Mouse (Mus musculus) left cerebral cortex, adult 9 months (tissue): Measurements from ENCODE around the gene Slc7a14.

ENCODE experiments used
- DNase-seq, 2 experiments: peaks; one replicate each; pipeline ENCODE4 v3.0.0; 2022; ENCODE audit warnings: low spot score in 2 of 2

Gene Slc7a14

DNA sequence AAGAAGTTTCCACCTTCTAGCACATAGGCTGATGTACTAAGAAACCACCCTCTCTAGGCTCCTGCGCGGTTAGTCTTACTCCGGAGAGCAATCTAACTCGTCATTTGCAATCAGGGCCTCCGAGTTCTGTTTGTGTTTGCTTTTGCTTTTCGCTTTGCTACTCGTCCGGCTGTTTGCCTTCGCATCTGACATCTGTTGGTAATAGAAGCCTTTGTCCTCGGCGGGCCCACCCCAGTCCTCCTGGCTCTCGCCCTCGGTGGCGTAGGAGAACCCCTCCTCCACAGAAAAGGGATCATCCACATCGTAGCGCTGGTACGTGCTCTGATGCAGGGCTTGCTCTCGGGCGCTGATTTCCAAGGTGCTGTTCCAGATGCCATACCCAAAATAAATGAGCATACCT lies 101.2 kb downstream of the Slc7a14 start:
- peak in 1 of 2 experiments; percentile 50 for DNase-seq

DNA sequence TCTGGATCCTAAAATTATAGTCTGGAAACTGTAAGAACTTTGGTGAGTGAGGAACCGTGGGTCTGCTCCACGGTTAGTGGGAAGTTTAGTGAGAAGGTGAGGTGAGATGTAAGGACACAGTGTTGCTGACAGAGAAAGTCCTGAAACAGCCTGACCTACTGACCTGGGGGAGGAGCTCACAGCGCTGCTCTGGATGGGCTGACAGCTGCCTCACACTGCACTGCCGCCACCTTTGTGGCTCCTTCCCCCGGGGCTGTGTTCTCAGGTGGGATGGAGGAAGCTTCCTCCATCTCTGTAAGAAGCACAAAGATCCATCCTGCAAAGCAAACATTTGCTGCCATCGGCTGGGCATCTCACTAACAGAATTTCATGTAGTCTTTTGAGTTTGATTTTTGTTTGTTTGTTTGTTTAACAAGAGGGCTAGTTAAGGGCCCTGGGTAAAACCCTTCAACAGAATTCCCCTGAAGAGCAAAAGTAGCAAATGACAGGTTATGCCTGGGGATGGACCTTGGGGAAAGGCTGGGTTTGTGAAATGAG lies 101.7 kb downstream of the Slc7a14 start:
- DNase-seq: no peak

DNA sequence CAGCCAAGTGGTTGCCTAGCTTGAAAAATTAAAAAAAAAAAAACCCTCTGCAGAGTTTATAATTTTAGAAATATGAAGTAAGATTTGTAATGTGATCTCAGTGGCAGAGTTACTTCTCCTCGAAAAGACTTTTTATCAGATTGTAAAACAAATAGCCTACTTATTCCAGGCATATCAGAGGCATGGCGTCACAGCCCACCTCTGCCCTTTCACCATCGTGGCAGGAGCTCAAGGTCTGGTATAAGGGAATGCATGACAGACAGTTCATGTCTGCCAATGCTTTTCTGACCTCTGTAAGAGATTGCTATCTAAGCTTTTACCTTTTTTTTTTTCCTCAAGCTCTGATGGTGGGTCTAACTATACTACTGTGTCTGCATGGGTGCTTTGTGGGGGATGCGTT lies 102.1 kb downstream of the Slc7a14 start:
- no peak for DNase-seq

DNA sequence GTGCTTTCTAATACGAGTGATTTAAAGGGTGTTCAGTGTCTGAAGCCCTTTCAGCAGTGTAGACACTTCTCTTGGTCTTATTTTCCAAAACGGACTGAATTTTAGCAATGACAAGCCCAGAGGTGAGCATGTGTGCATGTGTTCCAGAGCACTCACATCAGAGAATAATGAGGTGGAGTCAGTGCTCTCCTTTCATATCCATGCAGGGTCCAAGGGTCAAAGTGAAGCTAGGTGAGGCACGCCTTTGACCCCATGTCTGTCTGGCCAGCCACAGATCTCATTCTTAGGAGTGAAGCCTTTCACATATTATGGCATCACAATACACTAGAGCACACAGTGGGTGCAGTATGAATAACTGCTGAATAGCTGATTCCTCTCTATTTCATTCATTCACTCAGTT lies 105.0 kb downstream of the Slc7a14 start:
- no peak for DNase-seq

DNA sequence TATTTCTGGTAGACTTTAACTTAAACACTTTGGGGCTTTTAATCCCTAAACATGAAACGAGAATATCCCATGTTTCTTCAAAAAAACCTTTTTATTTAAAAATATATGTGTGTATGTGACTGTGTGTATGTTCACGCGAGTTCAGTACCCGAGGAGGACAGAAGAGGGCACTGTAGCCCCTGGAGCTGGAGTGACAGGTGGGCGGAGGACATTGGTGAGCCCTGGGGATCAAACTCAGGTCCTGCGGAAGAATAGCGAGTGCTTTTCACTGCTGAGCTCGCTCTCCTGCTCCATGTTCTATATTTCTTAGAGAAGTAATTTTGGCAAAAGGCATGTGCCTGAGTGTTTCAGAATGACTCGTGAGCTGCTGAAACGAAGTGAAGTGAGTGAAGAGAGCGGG lies 106.2 kb downstream of the Slc7a14 start:
- DNase-seq: no peak

DNA sequence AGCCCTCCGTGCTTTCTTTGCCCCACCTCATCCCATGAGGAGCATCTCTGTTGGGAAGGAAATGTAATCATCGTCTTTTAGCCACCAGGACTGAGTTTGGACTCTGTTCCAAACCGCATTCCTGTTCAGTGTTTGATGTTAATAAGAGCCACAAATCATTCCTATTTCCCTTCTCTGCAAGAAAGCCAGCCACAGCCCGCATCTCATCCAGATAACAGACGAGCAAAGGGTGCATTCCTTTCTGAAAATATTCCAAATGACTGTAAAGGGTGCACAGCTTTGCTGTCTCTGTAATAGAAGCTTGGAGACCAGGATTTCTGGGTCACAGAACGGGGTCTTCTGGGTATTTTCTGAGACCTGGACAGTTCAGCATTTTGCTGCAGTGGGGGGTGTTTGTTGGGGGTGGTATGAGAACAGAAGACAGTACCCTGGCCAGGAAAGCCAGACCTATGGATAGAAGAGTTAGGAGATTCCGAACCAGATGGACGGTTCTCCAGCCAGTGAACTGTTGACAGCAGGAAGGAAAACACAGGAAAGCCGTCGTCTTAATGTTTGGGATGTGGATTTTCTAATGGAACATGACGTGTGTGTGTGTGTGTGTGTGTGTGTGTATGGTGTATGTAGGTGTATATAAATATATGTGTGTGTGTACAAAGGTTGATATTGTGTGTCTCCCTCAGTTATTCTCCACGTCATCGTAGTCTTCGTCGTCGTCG lies 110.9 kb downstream of the Slc7a14 start:
- no peak for DNase-seq

DNA sequence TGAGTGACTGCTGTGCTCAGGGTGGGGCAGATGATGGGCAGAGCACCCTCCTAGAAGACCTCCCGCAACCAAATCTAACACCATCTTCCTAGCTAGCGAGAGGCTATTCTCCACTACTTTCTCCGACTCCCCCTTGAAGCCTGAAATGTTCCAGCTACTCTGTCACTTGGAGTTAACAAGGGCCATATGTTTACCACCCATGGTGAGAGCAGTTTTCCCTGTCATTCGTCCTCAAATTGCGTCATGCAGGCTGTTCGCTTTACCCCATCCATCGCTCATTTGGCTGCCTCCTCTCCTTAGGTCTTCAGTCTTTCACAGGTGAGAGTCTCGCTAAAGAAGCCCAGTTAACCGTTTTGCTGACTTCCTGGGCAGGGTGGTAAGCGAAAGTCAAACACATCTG lies 118.8 kb downstream of the Slc7a14 start:
- no peak for DNase-seq

DNA sequence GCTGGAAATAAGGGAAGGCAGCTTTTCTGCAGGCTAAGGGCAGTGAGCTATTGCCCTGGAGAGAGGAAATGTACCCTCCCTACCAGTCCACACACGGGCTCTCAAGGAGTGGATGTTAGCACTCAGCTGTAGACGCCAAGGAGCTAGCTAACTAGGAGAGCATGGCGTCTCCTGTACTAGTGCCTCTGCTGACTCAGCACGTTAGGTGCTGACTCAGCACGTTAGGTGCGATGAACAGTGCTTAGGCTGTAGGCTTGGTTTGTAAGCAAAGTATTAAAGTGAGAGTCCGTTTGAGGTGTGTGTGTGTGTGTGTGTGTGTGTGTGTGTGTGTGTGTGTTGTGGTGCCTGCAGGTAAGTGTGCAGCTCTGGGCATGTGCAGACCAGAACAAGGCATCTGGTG lies 119.8 kb downstream of the Slc7a14 start:
- DNase-seq: no peak

DNA sequence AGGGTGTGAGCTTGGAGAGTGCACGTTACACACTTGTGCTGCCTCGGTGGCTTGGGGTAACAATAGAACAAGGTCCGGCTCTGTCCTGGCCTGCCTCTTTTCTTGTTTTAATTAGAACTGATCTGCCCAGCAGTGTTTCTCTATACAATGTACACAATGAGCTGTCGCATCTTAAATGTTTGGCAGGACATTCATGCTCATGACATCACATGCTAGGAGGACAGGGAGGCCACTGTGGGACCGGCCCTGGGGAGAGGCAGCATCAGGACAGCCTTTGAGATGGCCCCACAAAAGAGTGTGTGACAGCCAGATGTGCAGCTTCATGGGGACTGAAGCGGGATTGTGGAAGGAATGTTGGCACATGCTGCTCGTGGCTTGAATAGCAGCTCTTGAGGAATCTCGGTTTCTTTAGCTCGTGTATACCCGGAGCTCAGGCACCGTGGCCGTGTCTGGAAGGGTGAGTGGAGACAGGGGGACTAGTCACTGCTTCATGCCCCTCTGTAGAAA lies 143.8 kb downstream of the Slc7a14 start:
- DNase-seq: peak; percentile 60 to 76

DNA sequence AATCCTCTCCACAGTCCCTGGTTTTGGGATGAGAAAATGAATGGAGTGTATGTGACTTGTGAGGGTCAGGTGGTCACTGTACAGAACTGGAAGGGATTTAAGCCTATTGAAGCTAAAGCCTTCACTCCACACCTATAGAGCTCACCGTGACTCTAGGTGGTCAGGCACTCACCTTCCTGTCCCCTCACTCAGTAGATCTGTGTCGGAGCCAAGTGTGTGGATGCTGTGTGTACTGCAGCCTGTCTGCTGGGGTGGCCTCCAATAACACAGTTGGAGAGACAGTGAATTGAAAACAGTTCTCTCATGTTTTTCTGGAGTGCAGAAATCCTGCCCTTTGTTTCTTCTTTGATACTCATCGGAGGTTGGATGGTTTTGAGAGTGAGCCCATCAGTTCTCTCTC lies 144.4 kb downstream of the Slc7a14 start:
- DNase-seq: no peak

DNA sequence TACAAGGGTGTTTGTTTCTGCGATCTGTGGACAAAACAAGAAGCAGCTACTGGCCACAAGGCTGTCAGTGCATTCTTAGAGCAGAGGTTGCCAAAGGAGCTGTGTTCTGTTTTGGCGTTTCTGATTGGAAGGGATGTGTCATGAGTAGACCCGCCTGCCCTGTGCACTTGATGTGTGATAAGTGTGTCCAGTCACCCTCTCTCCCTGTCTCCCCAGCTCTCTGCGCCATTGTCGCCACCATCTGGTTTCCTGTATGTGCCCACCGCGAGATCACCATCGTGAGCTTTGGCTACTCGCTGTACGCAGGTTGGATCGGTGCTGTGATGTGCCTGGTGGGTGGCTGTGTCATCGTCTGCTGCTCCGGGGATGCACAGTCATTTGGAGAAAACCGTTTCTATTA lies 147.3 kb downstream of the Slc7a14 start:
- no peak for DNase-seq

DNA sequence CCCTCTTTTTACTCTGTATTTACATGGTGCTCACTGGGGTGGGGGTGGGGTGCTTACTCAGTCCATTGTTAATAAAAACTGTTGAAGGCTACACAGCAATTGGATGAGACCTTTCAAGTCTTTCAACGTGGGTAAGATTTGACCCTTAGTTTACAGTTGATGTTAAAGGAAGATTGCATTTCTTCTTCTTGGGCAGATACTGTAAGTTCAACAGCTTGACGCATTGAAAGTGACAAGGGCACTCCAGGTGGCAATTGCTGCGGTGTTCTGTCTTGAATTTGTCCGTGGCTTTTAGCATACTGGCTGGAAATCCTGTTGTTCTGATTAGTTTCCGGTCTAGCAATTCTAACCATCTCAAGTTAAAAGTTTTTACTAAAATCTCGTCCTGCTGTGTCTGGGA lies 148.8 kb downstream of the Slc7a14 start:
- no peak for DNase-seq

DNA sequence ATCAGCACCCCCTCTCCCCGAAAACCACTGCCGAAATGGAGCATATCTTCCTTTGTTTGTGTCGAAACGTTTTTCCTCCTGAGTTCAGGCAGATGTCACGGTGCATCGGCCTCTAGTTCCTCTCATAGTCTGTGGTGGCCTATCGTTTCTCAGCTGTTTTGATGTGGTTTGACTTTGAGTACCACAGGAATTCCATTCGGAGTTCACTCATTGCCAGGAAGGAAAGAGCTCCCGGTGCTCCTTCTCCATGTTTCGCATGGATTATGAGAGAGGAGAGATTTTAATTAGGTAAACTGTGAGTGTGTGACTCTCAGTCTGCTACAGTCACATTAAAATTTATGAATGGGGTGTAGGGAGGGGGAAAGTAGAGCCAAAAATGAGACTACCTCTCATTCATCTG lies 150.1 kb downstream of the Slc7a14 start:
- DNase-seq: no peak

DNA sequence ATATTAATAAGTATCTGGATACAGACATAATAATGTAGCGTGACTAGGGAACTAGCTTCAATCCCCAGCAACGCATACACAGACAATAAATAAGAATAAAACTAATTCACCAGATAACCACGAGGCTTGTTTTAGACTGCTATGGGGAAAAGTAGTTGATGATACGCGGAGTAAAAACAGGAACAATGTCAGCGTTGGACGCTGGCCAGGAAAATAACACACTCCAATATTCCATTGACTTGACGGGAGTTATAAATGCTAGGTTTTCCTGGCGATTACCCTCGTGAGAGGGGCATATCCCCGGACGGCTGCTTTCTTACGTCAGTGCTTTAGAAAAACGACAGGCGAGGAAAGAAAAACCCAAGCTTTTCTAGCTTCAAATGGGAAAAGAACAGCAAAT lies 152.4 kb downstream of the Slc7a14 start:
- no peak for DNase-seq

DNA sequence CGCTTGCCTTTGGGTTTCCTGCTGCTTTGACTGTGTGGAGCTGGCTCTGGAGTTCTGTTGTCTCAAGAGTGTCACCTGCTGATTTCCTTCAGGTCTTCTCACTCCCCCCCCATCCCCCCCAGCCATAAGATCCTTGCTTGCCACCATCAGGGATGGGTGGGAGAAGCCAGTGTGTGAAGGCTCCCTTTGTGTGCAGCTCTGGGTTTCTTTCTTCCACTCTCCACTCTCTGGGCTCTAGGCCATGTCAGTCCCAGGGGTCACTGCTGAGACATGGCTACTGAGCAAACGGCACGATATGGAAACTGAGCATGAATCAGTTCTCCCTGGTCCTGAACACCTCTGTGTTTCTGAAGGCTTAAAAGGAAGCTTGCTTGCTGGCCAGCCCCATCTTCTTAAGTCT lies 154.1 kb downstream of the Slc7a14 start:
- no peak for DNase-seq
